ENCODE assay signal across 19 mouse cellular contexts in genomic region chr11:90276561-90276960, GRCm38 (mm10). TPM values are rescaled to one million over a fixed set of nuclear protein-coding genes. Genes with fewer than 3 reads are reported as not detected.
A peak's percentile ranks its signal among the peaks of the same experiment; 100 is the strongest.
DNase-seq lines count a peak whose midpoint lies in the region; ATAC-seq and TF ChIP-seq lines count a peak whose summit lies in the region.
"Had no signal": no experiment of that assay in that cellular context is flagged by ENCODE, and none has a peak within 500 bp of the region (broad histone marks: within the 10 kb centered on the region; RNA-seq: fewer than 3 reads in every experiment).

No protein-coding gene starts in this region.

- H3K9me3 ChIP-seq in kidney, postnatal 0 days (replicated peaks; ENCODE audit: low read length): no peaks in the 10 kb centered on the region
- H3K9me3 ChIP-seq in forebrain, embryonic 13.5 days (replicated peaks): no peaks in the 10 kb centered on the region
- H3K9me3 ChIP-seq: embryonic facial prominence, embryonic 13.5 days; limb, embryonic 13.5 days; liver, embryonic 13.5 days had no signal

- H3K79me2 ChIP-seq in myocyte (ENCODE audit: control insufficient read depth, insufficient read depth): no peaks in the 10 kb centered on the region

- H3K4me1 ChIP-seq in kidney, postnatal 0 days (replicated peaks; ENCODE audit: insufficient read depth, low read length): no peaks in the 10 kb centered on the region
- H3K4me1 ChIP-seq in forebrain, embryonic 13.5 days: no peaks in the 10 kb centered on the region
- H3K4me1 ChIP-seq: embryonic facial prominence, embryonic 13.5 days; limb, embryonic 13.5 days; liver, embryonic 13.5 days had no signal

- peak; percentile 30 for DNase-seq in kidney, postnatal 0 days (ENCODE audit: low spot score)
- no peak for DNase-seq in kidney, postnatal 10 days
- peak; percentile 28 for DNase-seq in cerebellum, adult 8-10 months
- peak; percentile 19 to 23 for DNase-seq in cerebellum, postnatal 36 days
- no peak for DNase-seq in embryo, embryonic 10.5 days (ENCODE audit: low spot score)
- DNase-seq: heart, adult 18-20 months; kidney, adult 8-10 months; kidney, postnatal 36 days; liver, embryonic 13.5 days; lung, embryonic 14.5 days; lung, postnatal 4 days; thymus, postnatal 14 days had no signal

- no peak overlapping the region for H3K9ac ChIP-seq in kidney, postnatal 0 days (ENCODE audit: low read depth, low read length)
- H3K9ac ChIP-seq in forebrain, embryonic 13.5 days: no peak overlapping the region
- H3K9ac ChIP-seq: embryonic facial prominence, embryonic 13.5 days; limb, embryonic 13.5 days; liver, embryonic 13.5 days; lung, embryonic 14.5 days had no signal

- no peak for TF ChIP-seq CTCF in kidney, postnatal 0 days (IDR thresholded peaks at IDR 0.05; ENCODE audit: low read depth)

- no peak overlapping the region for H3ac ChIP-seq in myocyte (ENCODE audit: control insufficient read depth, insufficient read length)

- H3K27ac ChIP-seq in kidney, postnatal 0 days: no peak overlapping the region
- H3K27ac ChIP-seq in forebrain, embryonic 13.5 days: no peak overlapping the region
- H3K27ac ChIP-seq: embryonic facial prominence, embryonic 13.5 days; limb, embryonic 13.5 days; liver, embryonic 13.5 days had no signal

- no peaks in the 10 kb centered on the region for H3K27me3 ChIP-seq in kidney, postnatal 0 days (ENCODE audit: insufficient read depth, low read length)
- no peaks in the 10 kb centered on the region for H3K27me3 ChIP-seq in myocyte (ENCODE audit: control insufficient read depth, insufficient read depth, insufficient read length)
- no peaks in the 10 kb centered on the region for H3K27me3 ChIP-seq in forebrain, embryonic 13.5 days
- H3K27me3 ChIP-seq: embryonic facial prominence, embryonic 13.5 days; limb, embryonic 13.5 days; liver, embryonic 13.5 days had no signal

- H3K36me3 ChIP-seq in kidney, postnatal 0 days (ENCODE audit: insufficient read depth, low read length): 0 out of 2 replicates have a peak, but pooled peaks cover 9% of the 10 kb centered on the region
- peaks cover 21% of the 10 kb centered on the region for H3K36me3 ChIP-seq in myocyte (ENCODE audit: control insufficient read depth, insufficient read depth)
- peaks cover 35% of the 10 kb centered on the region for H3K36me3 ChIP-seq in forebrain, embryonic 13.5 days (ENCODE audit: poor library complexity, severe bottlenecking)

- H3K4me2 ChIP-seq in kidney, postnatal 0 days (ENCODE audit: low read length): no peak overlapping the region
- peak overlapping the region; percentile 16 for H3K4me2 ChIP-seq in myocyte (ENCODE audit: low read depth)
- no peak overlapping the region for H3K4me2 ChIP-seq in forebrain, embryonic 13.5 days
- H3K4me2 ChIP-seq: embryonic facial prominence, embryonic 13.5 days; limb, embryonic 13.5 days; liver, embryonic 13.5 days; lung, embryonic 14.5 days had no signal

- TF ChIP-seq POLR2A in myocyte (IDR thresholded peaks at IDR 0.05; ENCODE audit: insufficient read length, low read depth): no peak

- ATAC-seq in kidney, postnatal 0 days (replicated peaks; ENCODE audit: low FRiP score, low read depth): no peak
- no peak for ATAC-seq in forebrain, embryonic 13.5 days
- ATAC-seq: forebrain, embryonic 16.5 days; inflammation-experienced regulatory T-cells, adult 6 months; midbrain, embryonic 16.5 days had no signal

- no peak overlapping the region for H3K4me3 ChIP-seq in kidney, postnatal 0 days (replicated peaks; ENCODE audit: low read depth, low read length)
- no peak overlapping the region for H3K4me3 ChIP-seq in myocyte
- no peak overlapping the region for H3K4me3 ChIP-seq in forebrain, embryonic 13.5 days
- H3K4me3 ChIP-seq: embryonic facial prominence, embryonic 13.5 days; limb, embryonic 13.5 days; liver, embryonic 13.5 days had no signal

- 68% methylated on average over 12 of the region's 12 CpGs for WGBS in kidney, postnatal 0 days
- 92% methylated on average over 12 of the region's 12 CpGs for WGBS in forebrain, embryonic 13.5 days

TF ChIP-seq in myocyte, 11 proteins besides CTCF, POLR2A, EP300 and RAD21:
- TF ChIP-seq TCF3 (IDR thresholded peaks at IDR 0.05; ENCODE audit: insufficient read length, low read depth) (peak; percentile 89), TCF12 (IDR thresholded peaks at IDR 0.05; ENCODE audit: insufficient read depth, poor library complexity, severe bottlenecking) (peak; percentile 78), MYOD1 (IDR thresholded peaks at IDR 0.05; ENCODE audit: control insufficient read depth in 1 of 3, insufficient read length in 2 of 3, low read depth in 2 of 3) (peak in 2 of 3 experiments; percentile 81 to 97), USF1 (IDR thresholded peaks at IDR 0.05; ENCODE audit: low read depth) (no peak), REST (IDR thresholded peaks at IDR 0.05; ENCODE audit: insufficient read depth, insufficient read length) (no peak), SRF (IDR thresholded peaks at IDR 0.05; ENCODE audit: control insufficient read depth, insufficient read length, low read depth) (no peak), POLR2AphosphoS2 (IDR thresholded peaks at IDR 0.05; ENCODE audit: insufficient read length, low read depth) (no peak), MAX (IDR thresholded peaks at IDR 0.05; ENCODE audit: low read depth) (no peak), E2F4 (IDR thresholded peaks at IDR 0.05; ENCODE audit: insufficient read depth) (no peak), CEBPB (IDR thresholded peaks at IDR 0.05; ENCODE audit: insufficient read depth, poor library complexity, severe bottlenecking) (no peak), MYOG (IDR thresholded peaks at IDR 0.05; ENCODE audit: control insufficient read depth in 1 of 3, insufficient read depth in 1 of 3, insufficient read length in 2 of 3, low read depth in 2 of 3) (peak; percentile 63 to 93 (median 75))

RNA-seq across cellular contexts. Expression of gene Mmd, which starts 27.3 kb away (rescaled TPM):
- 29.8 and 32.6 TPM in 2 replicates for polyA plus RNA-seq in kidney, postnatal 0 days (2015; fragmentation: Nextera tagmentation; extraction: Ambion mirVana)
- polyA plus RNA-seq in myocyte (2012; fragmentation: generic; extraction: Trizol): 36.0 TPM
- polyA plus RNA-seq in forebrain, embryonic 13.5 days (2015; fragmentation: Nextera tagmentation; extraction: Ambion mirVana): 64.8 and 65.2 TPM in 2 replicates

Comparison
In these comparisons a context has a peak if more than half of its experiments do, and no peak if none do; other contexts are left out.
1. DNase-seq: peak in kidney, postnatal 0 days (single experiment), cerebellum, adult 8-10 months (single experiment) and cerebellum, postnatal 36 days (2 of 2); none in kidney, postnatal 10 days (single experiment) and embryo, embryonic 10.5 days (single experiment).